Mouse (Mus musculus): Measurements from ENCODE around the gene Sorcs2.

DNA sequence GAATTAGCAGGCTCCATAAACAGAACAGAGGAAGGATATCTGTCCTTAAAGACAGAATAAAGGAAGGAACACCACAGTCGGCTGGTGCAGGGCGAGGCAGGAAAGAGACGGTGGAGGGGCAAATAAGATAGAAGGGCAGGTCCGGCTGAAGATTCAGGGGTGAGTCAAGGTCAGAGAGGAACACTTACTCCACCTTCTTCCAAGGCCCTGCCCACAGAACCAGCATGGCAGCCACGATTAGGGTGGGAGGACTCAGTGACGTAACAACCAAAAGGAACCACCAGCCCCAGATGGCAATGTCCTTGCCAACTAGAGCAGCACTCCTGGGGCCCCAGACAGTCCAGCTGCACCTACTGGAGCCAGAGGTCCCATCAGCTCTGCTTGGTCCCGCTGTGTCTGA, 36.2 kb downstream of the Sorcs2 start:
- TF ChIP-seq CTCF (IDR thresholded peaks at IDR 0.05; ENCODE audit: low read depth) (no peak), EP300 (optimal IDR thresholded peaks at IDR 0.05) (no peak)

All from stomach, postnatal 0 days (tissue).